Mouse (Mus musculus) kidney, postnatal 25 days (tissue): Measurements from ENCODE around the gene Shmt1.
A peak's percentile ranks its signal among the peaks of the same experiment; 100 is the strongest.
"Not testable (repeated sequence)": the region's sequence is repeated elsewhere in the genome, so short reads cannot be mapped to it uniquely, and the experiment has no call there.

ENCODE experiments used
- DNase-seq, 2 experiments: peaks; one replicate each; pipeline ENCODE4 v3.0.0; 2021; ENCODE audit warnings: mixed read lengths in 2 of 2

Gene Shmt1

DNA sequence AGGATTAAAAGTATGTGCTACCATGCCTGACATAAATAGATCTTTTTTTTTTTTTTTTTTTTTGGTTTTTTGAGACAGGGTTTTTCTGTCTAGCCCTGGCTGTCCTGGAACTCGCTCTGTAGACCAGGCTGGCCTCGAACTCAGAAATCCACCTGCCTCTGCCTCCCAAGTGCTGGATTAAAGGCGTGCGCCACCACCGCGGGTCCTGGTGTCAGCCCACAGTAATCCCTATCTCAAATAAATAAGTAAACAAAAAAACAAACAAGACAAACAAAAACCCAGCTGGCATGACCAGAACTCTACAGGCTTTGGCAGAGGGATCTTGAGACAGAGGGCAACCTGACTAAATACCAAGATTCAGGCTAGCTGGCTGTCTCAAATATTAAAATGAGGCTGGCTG is at the start of gene Shmt1:
Gene Shmt1 (minus strand): TSS at position 101 of the 400 bp plus-strand sequence.
- DNase-seq = not testable (repeated sequence)

- no peak for DNase-seq
These were observed 45.1 kb upstream of the Shmt1 start for GRCm38 (mm10) chr11:60856587-60856986.

DNA sequence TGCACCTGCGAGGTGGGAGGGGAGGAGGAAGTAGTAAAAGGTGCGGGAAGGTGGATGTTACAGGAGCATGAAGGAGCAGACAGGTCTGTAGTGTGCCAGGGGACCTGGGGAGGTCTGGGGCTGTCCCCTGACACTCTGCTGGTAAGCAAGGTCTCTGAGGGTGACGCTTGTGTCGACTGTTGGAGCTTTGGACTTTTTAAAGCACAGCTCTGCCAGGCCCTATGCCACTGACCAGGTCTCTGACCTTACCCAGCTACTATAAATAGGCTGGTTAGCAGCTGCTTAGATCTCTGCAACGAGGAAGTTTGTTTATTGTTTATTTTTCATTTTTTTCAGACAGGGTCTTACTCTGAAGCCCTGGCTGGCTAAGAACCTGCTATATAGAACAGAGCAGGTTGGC is 33.9 kb upstream of the Shmt1 start:
- no peak for DNase-seq

DNA sequence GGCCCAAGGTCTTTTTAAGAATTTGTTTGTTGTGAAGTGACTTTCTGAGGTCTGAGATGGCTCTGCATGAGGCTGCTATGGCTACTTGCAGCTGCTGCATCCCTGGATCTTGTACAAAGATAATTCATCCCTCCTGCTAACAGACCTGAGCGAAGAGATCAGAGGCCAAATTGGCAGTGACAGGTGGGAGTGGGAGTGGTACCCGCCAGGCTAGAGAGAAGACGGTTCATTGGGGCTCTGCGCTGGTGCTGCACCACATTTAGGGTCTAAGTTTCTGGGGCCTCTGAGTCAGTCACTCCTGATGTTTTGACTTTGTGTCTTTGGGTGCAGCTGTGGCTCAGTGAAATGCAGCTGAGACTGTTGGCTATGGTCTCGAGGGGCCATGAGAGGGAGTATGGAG is 31.9 kb upstream of the Shmt1 start:
- DNase-seq = no peak

- no peak for DNase-seq
These were observed 30.1 kb upstream of the Shmt1 start for GRCm38 (mm10) chr11:60841467-60842200.

DNA sequence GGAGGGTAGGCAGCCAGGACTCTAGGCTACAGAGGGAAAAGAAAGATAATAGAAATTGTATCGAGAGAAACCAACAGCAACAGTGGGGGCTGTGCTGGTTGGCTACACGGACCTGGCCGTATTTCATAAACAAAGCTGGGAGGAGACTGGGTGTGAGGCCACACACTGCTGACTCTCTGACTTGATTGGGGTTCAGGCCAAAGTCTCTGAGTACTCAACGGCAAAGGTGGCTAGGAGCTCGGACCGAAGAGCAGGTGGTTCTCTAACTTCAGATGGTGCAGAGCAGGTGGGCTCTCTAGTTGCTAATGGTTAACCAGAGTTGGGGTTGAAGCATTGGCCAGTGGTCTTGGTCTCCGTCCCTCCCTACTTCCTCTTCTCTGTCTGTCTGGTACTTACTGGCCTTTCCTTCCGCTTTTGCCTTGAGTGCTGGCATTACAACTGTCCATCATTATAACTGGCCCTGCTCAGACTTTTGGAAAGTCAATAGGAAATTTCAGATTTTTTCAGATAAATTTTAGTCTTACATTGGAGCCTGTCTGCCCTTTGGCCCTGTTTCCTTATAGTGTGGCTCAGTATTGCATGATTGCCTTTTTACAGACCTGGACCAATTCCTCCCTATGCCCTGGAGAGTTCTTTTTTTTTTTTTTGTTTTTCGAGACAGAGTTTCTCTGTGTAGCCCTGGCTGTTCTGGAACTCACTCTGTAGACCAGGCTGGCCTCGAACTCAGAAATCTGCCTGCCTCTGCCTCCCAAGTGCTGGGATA is 26.3 kb upstream of the Shmt1 start:
- DNase-seq = peak; percentile 27 to 67

- DNase-seq = peak in 1 of 2 experiments; percentile 3
These were observed 25.4 kb upstream of the Shmt1 start for GRCm38 (mm10) chr11:60836897-60837296.

- DNase-seq = peak; percentile 87 to 94
These were observed 19.0 kb upstream of the Shmt1 start, which contains the start of gene Dhrs7b for GRCm38 (mm10) chr11:60830433-60831052. Dhrs7b (plus strand) TSS chr11:60830631.

DNA sequence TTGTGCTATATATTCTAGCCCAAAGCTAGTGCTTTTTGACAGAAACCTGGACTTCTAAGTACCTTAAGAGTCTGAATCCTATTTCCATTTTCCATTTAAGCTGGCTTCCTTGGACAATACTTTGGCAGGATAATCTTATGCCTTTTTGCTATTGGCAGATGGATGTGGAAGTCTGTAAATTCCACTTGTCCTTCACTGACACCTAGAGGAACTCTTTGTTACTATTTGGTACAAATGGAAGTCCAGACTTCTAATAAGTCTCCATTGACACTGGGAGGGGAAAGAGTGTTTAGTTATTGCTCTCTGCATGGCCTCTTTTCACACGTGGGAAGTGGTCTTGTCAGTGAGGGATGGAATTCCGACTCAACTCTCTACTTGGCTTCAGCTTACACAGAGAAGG is 17.4 kb upstream of the Shmt1 start:
- DNase-seq = peak in 1 of 2 experiments; percentile 8

- DNase-seq = peak in 1 of 2 experiments; percentile 49
These were observed 15.9 kb upstream of the Shmt1 start for GRCm38 (mm10) chr11:60827241-60827945.

GRCm38 (mm10) chr11:60826700-60827099 is 15.2 kb upstream of the Shmt1 start:
- DNase-seq = no peak

DNA sequence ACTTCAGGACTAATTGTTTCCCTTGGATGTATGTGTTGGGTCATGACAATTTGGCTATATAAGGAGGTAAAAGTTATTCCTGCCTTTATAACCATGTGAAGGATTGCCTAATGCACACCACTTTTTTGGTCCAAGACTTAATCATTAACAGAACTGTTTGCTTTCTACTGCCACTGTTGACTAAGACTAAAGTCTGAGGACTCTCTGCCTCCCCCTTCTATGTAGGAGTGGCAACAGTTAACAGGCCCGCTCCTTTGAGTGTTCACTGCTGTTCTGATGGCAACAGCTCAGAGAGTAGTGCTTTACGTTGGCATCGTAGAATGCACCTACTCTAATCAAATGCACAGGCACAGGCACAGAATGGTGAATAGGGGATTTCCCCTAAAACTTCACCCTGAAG is 13.7 kb upstream of the Shmt1 start:
- DNase-seq = peak; percentile 42 to 57

DNA sequence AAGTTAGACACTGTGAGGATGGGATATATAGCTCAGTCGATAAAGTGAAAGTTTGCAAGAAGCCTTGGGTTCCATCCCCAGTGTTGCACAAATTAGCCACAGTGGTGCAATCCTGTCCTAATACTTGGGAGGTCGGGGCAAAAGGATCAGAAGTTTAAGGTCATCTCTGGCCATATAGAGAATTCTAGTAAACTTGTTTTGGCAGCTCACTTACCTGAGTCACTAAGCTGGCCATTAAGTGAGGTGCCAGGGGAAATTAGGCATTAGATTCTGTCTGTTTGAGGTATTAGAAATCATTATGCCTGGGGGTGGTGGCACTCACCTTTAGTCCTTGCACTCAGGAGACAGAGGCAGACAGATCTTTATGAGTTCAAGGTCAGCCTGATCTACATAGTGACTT is 12.3 kb upstream of the Shmt1 start:
- no peak for DNase-seq

GRCm38 (mm10) chr11:60816398-60816797 is 4.9 kb upstream of the Shmt1 start:
- peak in 1 of 2 experiments; percentile 51 for DNase-seq

- DNase-seq = peak; percentile 97 to 99
These were observed 461 bp downstream of the Shmt1 start for GRCm38 (mm10) chr11:60811054-60811460.

- DNase-seq = peak; percentile 62 to 79
These were observed 1.2 kb downstream of the Shmt1 start for GRCm38 (mm10) chr11:60810046-60810965.

DNA sequence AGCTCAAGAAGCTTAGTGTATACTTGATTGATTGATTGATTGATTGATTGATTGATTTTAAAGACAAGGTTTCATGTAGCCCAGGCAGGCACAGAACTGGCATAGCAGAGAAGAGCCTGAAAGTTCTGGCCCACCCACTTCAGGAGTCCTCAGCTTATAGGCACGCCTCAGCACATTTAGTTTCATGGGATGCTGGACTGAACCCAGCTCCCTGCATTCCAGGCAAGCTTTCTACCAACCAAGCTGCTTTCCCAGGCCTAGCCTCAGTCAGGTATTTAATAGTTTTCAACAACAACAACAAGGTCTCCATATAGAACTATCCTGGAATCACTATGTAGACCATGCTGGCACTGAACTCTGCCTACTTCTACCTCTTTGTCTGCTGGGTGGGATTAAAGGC is 2.0 kb downstream of the Shmt1 start:
- DNase-seq = peak; percentile 59 to 72

DNA sequence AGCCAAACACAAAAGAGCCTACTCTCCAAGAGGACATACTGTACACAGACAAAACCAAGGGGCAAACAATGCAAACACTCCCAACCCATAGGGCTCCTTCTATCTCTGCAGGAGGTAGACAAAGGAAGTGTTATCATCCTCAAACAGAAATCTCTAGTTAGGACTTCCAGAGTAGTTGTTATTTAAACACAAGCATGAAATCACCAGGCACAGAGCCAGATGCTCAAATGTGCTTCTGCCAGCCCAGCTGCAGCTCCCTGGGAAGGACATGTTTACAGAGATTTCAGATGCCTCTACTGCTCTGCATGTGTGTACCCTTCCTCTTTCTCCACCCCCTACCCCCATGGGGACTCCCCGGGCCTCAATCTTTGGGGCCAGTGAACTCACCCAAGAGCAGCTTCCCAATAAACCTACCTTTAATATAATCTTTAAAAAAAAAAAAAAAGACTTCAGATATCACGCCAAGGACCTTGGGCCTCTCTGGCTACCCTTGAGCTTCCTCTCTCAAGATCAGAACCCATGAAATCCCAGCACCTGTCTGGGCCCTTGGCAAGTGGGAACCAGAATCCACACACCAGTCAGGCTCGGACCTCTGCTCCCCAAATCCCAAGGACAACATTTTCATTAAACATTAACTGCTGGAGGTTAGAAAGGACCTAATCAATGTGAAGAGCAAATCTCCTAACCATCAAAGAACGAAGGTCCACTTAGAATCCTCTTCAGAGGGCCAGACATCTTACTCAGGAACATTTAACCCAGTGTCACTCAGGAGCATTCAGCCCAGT is 3.0 kb downstream of the Shmt1 start:
- peak; percentile 83 to 86 for DNase-seq

DNA sequence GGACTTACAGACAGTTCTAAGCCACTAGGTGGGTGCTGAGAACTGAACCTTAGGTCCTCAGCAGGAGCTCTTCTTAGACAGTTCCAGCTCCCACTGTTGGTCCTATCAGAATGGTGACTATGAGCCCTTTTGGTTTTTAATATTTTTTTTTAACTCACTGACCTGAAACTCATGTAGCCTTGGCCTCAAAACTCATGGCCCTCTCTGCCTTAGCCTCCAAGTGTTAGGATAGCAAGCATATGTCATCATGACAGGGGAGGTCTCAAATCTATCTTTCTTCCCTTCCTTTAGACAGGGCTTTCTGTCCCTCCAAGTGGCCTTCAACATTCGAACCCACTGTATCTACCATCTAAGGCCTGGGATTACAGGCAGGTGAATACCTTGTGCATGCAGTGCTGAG is 10.6 kb downstream of the Shmt1 start:
- DNase-seq = no peak

DNA sequence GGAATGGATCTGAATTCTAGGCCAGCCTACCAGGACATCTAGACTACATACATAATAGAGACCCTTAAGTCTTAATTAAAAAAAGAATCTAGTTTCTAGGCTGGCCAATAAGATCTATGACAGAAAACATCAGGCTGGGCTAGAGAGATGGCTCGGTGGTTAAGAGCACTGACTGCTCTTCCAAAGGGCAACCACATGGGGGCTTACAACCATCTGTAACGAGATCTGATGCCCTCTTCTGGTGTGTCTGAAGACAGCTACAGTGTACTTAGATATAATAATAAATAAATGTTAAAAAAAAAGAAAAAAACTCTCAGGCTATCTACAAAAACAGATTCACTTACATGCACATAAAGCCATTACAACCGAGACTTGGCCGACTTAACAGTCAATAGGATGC is 11.5 kb downstream of the Shmt1 start:
- DNase-seq = no peak

DNA sequence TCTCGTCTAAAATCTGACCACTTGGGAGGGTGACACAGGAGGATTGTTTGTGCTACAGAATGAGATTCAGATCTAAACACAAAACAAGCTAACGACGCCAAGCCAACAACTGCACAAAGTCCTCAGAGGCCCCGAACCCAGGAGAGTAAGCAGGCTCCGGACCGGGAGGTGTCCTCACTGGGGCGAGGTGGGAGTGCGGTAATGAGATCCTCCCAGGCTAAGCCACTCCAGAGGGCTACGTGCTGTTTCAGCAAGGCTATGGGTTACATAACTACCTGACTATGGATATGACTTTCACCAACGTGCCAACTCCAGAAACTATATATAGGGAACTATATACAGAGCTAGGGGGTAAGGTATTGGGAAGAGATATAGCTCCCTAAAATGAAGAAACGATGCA is 15.2 kb downstream of the Shmt1 start:
- DNase-seq = no peak
